Mouse (Mus musculus) thymus, postnatal 4 days (tissue): Measurements from ENCODE around the gene Rnaseh2c.

Experiments used
- DNase-seq: peaks from one replicate; pipeline ENCODE4 v3.0.0; 2021

The Rnaseh2c gene

DNA sequence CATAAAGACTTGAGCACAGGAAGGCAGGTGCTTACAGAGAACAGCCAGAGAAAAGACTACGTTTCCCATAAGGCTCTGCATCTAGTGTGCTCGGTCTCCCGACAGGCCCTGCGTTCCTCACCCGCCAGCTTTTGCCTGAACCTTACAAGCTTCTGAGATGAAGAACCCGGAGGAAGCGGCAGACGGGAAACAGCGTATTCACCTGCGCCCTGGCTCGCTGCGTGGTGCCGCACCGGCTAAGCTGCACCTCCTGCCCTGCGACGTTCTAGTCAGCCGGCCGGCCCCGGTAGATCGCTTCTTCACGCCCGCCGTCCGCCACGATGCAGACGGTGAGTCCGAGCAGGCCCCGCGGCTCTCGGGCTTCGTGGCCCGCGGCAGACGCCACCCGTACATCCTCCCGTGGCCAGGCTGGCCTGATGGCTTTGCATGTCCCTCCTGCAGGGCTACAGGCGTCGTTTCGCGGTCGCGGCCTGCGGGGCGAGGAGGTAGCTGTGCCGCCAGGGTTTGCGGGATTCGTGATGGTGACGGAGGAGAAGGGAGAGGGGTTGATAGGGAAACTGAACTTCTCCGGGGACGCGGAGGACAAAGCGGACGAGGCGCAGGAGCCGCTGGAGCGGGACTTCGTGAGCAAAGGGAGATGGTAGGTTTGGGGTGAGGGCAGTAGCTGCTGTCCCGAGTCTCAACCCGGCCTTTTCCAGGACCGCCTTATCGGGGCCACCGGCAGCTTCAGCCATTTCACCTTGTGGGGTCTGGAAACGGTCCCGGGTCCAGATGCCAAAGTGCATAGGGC is at the start of gene Rnaseh2c:
TSS of gene Rnaseh2c (plus strand) at position 122 of the 790 bp plus-strand sequence.
- DNase-seq: peak; percentile 84

GRCm38 (mm10) chr19:5553802-5554201 is 47.9 kb upstream of the Rnaseh2c start:
- DNase-seq: no peak

- no peak for DNase-seq
Observed at GRCm38 (mm10) chr19:5554212-5554611, 47.5 kb upstream of the Rnaseh2c start.

DNA sequence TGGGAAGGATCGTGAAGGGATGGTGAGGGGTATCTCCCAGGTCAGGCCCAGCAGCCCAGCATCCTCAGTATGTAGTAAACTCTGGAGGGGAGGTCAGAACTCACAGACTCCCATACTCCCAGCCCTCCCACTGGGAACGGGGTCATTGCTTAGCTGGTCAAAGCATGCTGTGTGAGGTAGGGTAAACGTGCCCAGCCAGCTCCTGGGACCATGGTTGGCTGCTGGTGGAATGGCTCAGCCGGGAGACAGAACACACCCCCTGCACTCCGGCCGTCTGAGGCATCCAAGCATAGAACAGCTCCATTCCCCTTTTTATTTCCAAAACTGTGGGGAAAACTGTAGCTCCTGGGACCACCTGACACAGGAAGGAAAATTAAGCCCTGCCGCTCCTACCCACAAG is 43.5 kb upstream of the Rnaseh2c start:
- no peak for DNase-seq

DNA sequence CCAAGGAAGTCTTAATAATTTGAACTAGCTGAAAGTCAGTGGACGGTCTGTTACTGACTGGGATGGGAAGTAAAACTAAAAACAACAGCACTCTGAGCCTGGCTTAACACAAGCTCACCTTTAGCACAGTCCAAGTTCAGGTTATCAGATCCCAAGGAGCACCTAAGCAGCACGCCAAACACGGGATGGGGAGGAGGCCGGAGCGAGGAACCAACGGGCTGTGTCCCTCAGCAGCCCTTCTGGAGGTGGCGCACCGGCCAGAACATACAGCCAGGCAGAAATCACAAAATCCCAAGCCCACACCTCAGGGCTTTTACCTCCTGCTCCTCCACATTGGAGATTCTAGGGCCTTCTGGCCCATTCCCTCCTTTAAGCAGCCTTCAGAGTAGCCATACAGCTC is 42.9 kb upstream of the Rnaseh2c start:
- no peak for DNase-seq

DNA sequence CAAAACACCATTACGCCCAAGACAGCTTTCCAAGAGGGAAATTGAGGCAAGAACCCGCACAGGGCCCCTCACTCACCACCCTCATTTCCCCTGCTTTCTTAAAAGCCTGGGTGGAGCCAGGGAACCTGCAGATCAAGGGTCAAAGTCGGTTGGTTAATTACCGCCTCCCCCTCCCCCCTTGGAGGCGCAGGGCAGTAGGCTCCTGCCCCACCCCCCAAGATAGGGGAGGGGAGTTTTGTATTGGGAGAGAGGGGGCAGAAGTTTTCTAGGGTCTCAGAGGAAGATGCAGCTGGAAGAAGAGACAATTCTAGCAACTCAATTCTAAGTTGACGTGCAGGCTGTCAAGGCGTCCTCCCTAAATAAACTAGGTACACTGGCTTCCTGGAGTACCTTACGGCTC is 42.4 kb upstream of the Rnaseh2c start:
- DNase-seq: no peak

GRCm38 (mm10) chr19:5559631-5560456 is 41.8 kb upstream of the Rnaseh2c start:
- DNase-seq: peak; percentile 30

- peak; percentile 32 for DNase-seq
Observed at GRCm38 (mm10) chr19:5560457-5561041, 41.1 kb upstream of the Rnaseh2c start, which contains the start of gene Ovol1. TSS of gene Ovol1 (minus strand) at chr19:5560646.

- no peak for DNase-seq
Observed at GRCm38 (mm10) chr19:5561252-5561790, 40.4 kb upstream of the Rnaseh2c start.

- no peak for DNase-seq
Observed at GRCm38 (mm10) chr19:5561886-5562285, 39.8 kb upstream of the Rnaseh2c start.

GRCm38 (mm10) chr19:5562776-5563175 is 38.9 kb upstream of the Rnaseh2c start:
- DNase-seq: no peak

GRCm38 (mm10) chr19:5566316-5566715 is 35.4 kb upstream of the Rnaseh2c start:
- DNase-seq: peak; percentile 28

GRCm38 (mm10) chr19:5567180-5567533 is 34.5 kb upstream of the Rnaseh2c start:
- no peak for DNase-seq

DNA sequence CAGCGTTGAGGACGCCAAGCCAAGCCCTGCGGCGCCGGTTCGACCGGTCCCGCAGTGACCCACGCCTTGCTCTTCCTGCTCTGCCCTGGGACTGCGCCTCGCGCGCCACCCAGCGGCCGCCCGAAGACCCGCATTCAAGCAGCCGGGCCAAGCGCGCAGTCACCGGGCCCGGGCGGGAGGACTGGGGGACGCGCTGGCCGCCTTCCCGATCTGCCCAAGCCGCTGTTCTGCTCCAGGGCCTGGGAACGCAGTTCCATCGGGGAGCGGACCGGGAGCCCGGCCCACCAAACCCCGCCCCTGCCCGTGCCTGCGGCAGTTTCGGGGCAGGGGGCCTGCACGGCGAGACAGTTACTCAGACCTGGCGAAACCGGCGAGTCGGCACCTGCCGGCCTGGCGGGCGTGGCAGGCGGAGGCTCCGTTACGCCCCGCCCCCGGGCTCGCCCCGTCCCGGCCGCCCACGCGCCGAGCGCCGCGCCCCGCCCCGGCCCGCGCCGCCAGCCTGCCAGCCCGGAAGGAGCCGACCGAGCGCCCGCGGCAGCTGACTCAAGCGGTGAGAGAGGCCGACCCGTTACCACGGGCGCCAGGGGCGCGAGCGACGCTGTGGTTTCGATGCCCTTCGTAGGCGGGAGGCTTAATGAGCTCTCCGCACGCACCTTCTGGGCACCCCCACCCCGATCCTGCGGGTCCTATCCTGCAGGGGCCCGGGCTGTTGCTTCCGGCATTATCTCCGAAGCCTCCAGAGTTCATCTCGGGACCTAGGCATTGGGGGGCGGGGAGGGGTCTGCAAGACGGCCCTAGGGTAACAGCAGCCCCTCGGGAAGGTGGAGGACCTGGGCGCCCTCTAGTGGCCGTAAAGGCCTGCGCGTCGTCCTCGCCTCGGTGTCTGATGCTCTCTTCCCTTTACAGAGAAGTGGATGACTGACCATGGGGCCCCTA is 33.9 kb upstream of the Rnaseh2c start, which contains the start of gene Ap5b1:
TSS of gene Ap5b1 (plus strand) at position 492 of the 936 bp plus-strand sequence.
- peak; percentile 95 for DNase-seq

DNA sequence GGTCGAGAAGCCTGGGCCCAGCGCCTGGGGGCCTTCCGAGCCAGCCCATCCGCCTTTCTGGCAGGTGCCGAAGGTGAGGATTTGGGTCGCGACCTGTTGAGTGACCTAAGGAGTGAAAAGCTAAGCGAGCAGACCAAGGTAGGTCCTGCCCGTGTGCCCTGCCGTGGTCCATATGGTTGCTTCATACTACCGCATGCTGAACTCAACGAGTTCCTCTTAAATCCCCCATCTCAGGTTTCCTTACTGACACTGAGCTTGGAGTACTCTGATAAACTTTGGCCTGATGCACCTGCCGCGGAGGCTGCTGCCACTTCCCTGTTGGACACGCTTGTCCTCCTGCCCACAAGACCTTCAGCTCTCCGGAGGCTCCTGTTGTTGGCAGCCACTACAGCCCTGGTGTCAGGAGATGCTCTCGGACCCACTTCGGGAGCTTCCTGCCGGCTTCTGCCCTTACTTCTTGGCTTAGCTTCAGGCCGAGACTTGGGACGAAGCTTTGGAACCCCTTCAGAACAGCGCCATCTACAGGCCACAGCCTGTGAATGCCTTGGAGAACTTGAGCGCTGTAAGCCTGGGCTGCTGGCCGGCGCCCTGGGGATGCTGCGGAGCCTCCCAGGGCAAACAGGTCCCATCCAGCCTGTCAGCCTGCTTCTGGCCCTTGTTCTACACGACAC is 33.1 kb upstream of the Rnaseh2c start:
- DNase-seq: peak; percentile 89

- DNase-seq: no peak
Observed at GRCm38 (mm10) chr19:5569521-5569920, 32.2 kb upstream of the Rnaseh2c start.

DNA sequence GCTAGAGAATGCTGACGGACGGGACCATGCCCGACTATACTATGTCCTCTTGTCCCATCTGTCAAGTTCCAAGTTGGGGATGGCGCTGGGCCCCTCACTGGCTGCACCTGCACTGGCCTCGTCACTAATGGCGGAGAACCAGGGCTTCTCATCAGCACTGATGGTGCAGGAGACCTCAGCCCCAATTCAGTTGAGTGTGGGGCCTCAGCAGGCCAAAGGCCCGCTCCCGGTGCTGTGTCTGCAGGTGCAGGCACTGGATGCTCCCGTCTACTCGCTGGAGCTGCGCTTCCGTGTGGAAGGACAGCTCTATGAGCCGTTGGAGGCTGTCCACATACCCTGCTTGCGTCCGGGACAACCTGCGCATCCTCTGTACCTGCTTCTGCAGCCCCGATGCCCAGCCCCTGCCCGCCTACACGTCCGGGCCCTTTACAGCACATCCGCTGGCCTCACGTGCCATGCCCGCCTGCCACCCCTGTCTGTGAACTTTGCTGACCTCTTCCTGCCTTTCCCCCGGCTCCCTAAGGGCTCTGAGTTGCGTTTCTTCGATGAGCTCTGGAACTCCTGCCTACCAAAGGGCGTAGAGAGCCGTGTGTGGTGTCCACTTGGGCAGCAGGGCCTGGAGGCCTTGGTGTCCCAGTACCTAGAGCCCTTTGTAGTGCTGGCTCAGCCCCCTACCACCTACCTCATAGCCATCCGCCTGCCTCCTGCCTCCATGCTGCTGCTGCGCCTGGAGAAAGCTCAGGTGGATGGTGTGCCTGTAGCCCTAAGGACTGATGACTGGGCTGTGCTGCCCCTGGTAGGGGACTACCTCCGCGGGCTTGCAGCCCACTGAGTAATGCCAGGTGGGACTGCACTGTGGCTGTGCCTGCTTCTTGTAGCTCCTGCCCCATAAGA is 31.1 kb upstream of the Rnaseh2c start:
- no peak for DNase-seq

- peak; percentile 48 for DNase-seq
Observed at GRCm38 (mm10) chr19:5571831-5572230, 29.8 kb upstream of the Rnaseh2c start.

GRCm38 (mm10) chr19:5572331-5573125 is 29.1 kb upstream of the Rnaseh2c start:
- no peak for DNase-seq

- no peak for DNase-seq
Observed at GRCm38 (mm10) chr19:5575336-5575735, 26.3 kb upstream of the Rnaseh2c start.
